Mouse (Mus musculus): ENCODE measurements at regions not wholly inside any gene's neighbourhood (a gene's known extent, or its start where the extent isn't known, plus 50 kb on each side); places are given as distances from the start of the nearest gene placed in this dataset.
A peak's percentile ranks its signal among the peaks of the same experiment; 100 is the strongest.

- DNase-seq, result no peak
These were observed 208.0 kb downstream of the Rplp1 start for GRCm38 (mm10) chr9:61706263-61706755.

- DNase-seq, result no peak
These were observed 208.6 kb downstream of the Rplp1 start for GRCm38 (mm10) chr9:61705586-61706233.

GRCm38 (mm10) chr9:61703301-61703700 is 211.0 kb downstream of the Rplp1 start:
- DNase-seq, result no peak

GRCm38 (mm10) chr9:61702280-61702966 is 211.9 kb downstream of the Rplp1 start:
- DNase-seq, result no peak

GRCm38 (mm10) chr9:61700576-61700975 is 213.8 kb downstream of the Rplp1 start:
- no peak for DNase-seq

GRCm38 (mm10) chr9:61699618-61700017 is 214.7 kb downstream of the Rplp1 start:
- no peak for DNase-seq

- DNase-seq, result peak; percentile 31 to 66
These were observed 216.4 kb downstream of the Rplp1 start for GRCm38 (mm10) chr9:61697959-61698358.

- DNase-seq, result no peak
These were observed 217.5 kb downstream of the Rplp1 start for GRCm38 (mm10) chr9:61696831-61697230.

GRCm38 (mm10) chr9:61695821-61696220 is 218.5 kb downstream of the Rplp1 start:
- no peak for DNase-seq

GRCm38 (mm10) chr9:61695381-61695791 is 219.0 kb downstream of the Rplp1 start:
- no peak for DNase-seq

- DNase-seq, result no peak
These were observed 220.1 kb downstream of the Rplp1 start for GRCm38 (mm10) chr9:61694206-61694605.

- no peak for DNase-seq
These were observed 223.6 kb downstream of the Rplp1 start for GRCm38 (mm10) chr9:61690786-61691185.

- DNase-seq, result no peak
These were observed 224.4 kb downstream of the Rplp1 start for GRCm38 (mm10) chr9:61689939-61690338.

- no peak for DNase-seq
These were observed 224.8 kb downstream of the Rplp1 start for GRCm38 (mm10) chr9:61689516-61689915.

- DNase-seq, result no peak
These were observed 230.8 kb downstream of the Rplp1 start for GRCm38 (mm10) chr9:61683557-61683956.

GRCm38 (mm10) chr9:61682744-61683259 is 231.5 kb downstream of the Rplp1 start:
- no peak for DNase-seq

- DNase-seq, result no peak
These were observed 232.0 kb downstream of the Rplp1 start for GRCm38 (mm10) chr9:61682316-61682715.

- DNase-seq, result no peak
These were observed 232.9 kb downstream of the Rplp1 start for GRCm38 (mm10) chr9:61681406-61681805.

- no peak for DNase-seq
These were observed 233.4 kb downstream of the Rplp1 start for GRCm38 (mm10) chr9:61680911-61681311.

- no peak for DNase-seq
These were observed 234.7 kb downstream of the Rplp1 start for GRCm38 (mm10) chr9:61679686-61680085.

- DNase-seq, result no peak
These were observed 236.7 kb downstream of the Rplp1 start for GRCm38 (mm10) chr9:61677603-61678002.

GRCm38 (mm10) chr9:61677037-61677436 is 237.3 kb downstream of the Rplp1 start:
- DNase-seq, result no peak

GRCm38 (mm10) chr9:61675366-61675765 is 239.0 kb downstream of the Rplp1 start:
- no peak for DNase-seq

- DNase-seq, result no peak
These were observed 240.7 kb downstream of the Rplp1 start for GRCm38 (mm10) chr9:61673575-61674203.

All from cerebellum, adult 18-20 months (tissue).